Mouse (Mus musculus): ENCODE data around the gene Parm1.

Parm1 gene

GRCm38 (mm10) chr5:91574211-91574610 lies 56.8 kb downstream of the Parm1 start:
- no peak for DNase-seq (ENCODE audit: low spot score)

GRCm38 (mm10) chr5:91578924-91579323 lies 61.5 kb downstream of the Parm1 start:
- no peak for DNase-seq (ENCODE audit: low spot score)

- no peak for DNase-seq (ENCODE audit: low spot score)
Measured at GRCm38 (mm10) chr5:91581799-91582198, 64.4 kb downstream of the Parm1 start.

GRCm38 (mm10) chr5:91586206-91586605 lies 68.8 kb downstream of the Parm1 start:
- DNase-seq (ENCODE audit: low spot score), result no peak

GRCm38 (mm10) chr5:91594083-91594482 lies 76.7 kb downstream of the Parm1 start:
- no peak for DNase-seq (ENCODE audit: low spot score)

GRCm38 (mm10) chr5:91597216-91597615 lies 79.8 kb downstream of the Parm1 start:
- DNase-seq (ENCODE audit: low spot score), result no peak

- no peak for DNase-seq (ENCODE audit: low spot score)
Measured at GRCm38 (mm10) chr5:91599801-91600200, 82.4 kb downstream of the Parm1 start.

- DNase-seq (ENCODE audit: low spot score), result no peak
Measured at GRCm38 (mm10) chr5:91603347-91603746, 85.9 kb downstream of the Parm1 start.

- no peak for DNase-seq (ENCODE audit: low spot score)
Measured at GRCm38 (mm10) chr5:91603787-91604439, 86.5 kb downstream of the Parm1 start.

GRCm38 (mm10) chr5:91607234-91607633 lies 89.8 kb downstream of the Parm1 start:
- DNase-seq (ENCODE audit: low spot score), result no peak

GRCm38 (mm10) chr5:91607841-91608240 lies 90.4 kb downstream of the Parm1 start:
- DNase-seq (ENCODE audit: low spot score), result no peak

GRCm38 (mm10) chr5:91609041-91609440 lies 91.6 kb downstream of the Parm1 start:
- no peak for DNase-seq (ENCODE audit: low spot score)

- DNase-seq (ENCODE audit: low spot score), result no peak
Measured at GRCm38 (mm10) chr5:91609511-91610300, 92.3 kb downstream of the Parm1 start.

GRCm38 (mm10) chr5:91610499-91610898 lies 93.1 kb downstream of the Parm1 start:
- DNase-seq (ENCODE audit: low spot score), result no peak

- no peak for DNase-seq (ENCODE audit: low spot score)
Measured at GRCm38 (mm10) chr5:91611589-91611988, 94.2 kb downstream of the Parm1 start.

- no peak for DNase-seq (ENCODE audit: low spot score)
Measured at GRCm38 (mm10) chr5:91617331-91618233, 100.2 kb downstream of the Parm1 start.

- DNase-seq (ENCODE audit: low spot score), result no peak
Measured at GRCm38 (mm10) chr5:91618661-91619173, 101.3 kb downstream of the Parm1 start.

- no peak for DNase-seq (ENCODE audit: low spot score)
Measured at GRCm38 (mm10) chr5:91621197-91621596, 103.8 kb downstream of the Parm1 start.

- DNase-seq (ENCODE audit: low spot score), result no peak
Measured at GRCm38 (mm10) chr5:91626823-91627222, 109.4 kb downstream of the Parm1 start.

GRCm38 (mm10) chr5:91629472-91629871 lies 112.1 kb downstream of the Parm1 start:
- peak; percentile 45 for DNase-seq (ENCODE audit: low spot score)

GRCm38 (mm10) chr5:91651330-91651729 lies 133.9 kb downstream of the Parm1 start:
- DNase-seq (ENCODE audit: low spot score), result no peak

Measured in ovary, postnatal 36 days (tissue).